ENCODE assay signal across 16 mouse cellular contexts in the genomic region with DNA sequence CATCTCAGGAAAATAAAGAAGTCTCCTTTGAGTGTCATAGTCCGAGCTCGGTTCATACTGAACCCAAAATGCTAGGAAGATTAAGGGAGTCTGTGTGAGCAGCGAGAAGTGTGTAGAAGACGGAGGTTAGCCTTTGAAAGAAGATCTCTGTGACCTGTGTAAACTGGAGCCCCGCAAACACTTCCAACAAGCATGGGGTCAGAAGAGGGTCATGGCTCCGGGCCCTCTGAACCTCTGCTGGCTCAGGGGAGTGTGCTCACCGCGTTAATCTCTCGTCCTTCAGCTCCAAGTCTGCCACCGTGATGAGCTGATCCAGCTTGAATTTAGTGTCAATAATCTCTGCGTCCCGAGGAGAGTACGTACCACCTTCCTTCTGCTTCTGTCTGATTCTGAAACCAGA.
DNase-seq lines count a peak whose midpoint lies in the region; ATAC-seq and TF ChIP-seq lines count a peak whose summit lies in the region.
"Had no signal": no experiment of that assay in that cellular context is flagged by ENCODE, and none has a peak within 500 bp of the region (broad histone marks: within the 10 kb centered on the region; RNA-seq: fewer than 3 reads in every experiment).

No protein-coding gene starts in this region.

- no peak overlapping the region for H3K27ac ChIP-seq in kidney, postnatal 0 days

- no peak for TF ChIP-seq CTCF in kidney, postnatal 0 days (IDR thresholded peaks at IDR 0.05; ENCODE audit: low read depth)

- ATAC-seq in kidney, postnatal 0 days (replicated peaks; ENCODE audit: low FRiP score, low read depth): peak; percentile 61
- ATAC-seq in erythroid progenitor cell, adult 5-6 weeks (replicated peaks; ENCODE audit: low FRiP score, poor library complexity, severe bottlenecking): no peak

- no peaks in the 10 kb centered on the region for H3K4me1 ChIP-seq in kidney, postnatal 0 days (replicated peaks; ENCODE audit: insufficient read depth, low read length)

- no peak overlapping the region for H3K4me3 ChIP-seq in kidney, postnatal 0 days (replicated peaks; ENCODE audit: low read depth, low read length)
- H3K4me3 ChIP-seq: erythroblast, embryonic 14.5 days; myocyte had no signal

- intact Hi-C loops in gastrocnemius, postnatal 14 days (cut with DNase I; ENCODE audit: low total_unique reads): no loop called here

- no peaks in the 10 kb centered on the region for H3K27me3 ChIP-seq in kidney, postnatal 0 days (ENCODE audit: insufficient read depth, low read length)
- H3K27me3 ChIP-seq: CH12.LX had no signal

- no peaks in the 10 kb centered on the region for H3K36me3 ChIP-seq in kidney, postnatal 0 days (ENCODE audit: insufficient read depth, low read length)

- no peak overlapping the region for H3K9ac ChIP-seq in kidney, postnatal 0 days (ENCODE audit: low read depth, low read length)

- DNase-seq in kidney, postnatal 0 days (ENCODE audit: low spot score): peak; percentile 21
- no peak for DNase-seq in kidney, adult 18-20 months
- peak; percentile 13 for DNase-seq in ES-CJ7 (ENCODE audit: low read depth, low spot score)
- peak; percentile 72 for DNase-seq in embryo, embryonic 10 days (ENCODE audit: low spot score)
- DNase-seq in gastrocnemius, postnatal 14 days: peak; percentile 59
- DNase-seq in cerebellum, adult 18-20 months: no peak
- no peak for DNase-seq in MN1 (ENCODE audit: low spot score)
- DNase-seq: cerebellum, adult 9-11 months; heart, postnatal 10 days; lung, postnatal 10 days; right cerebral cortex, adult 18-20 months; thymus, postnatal 4 days had no signal

- peak overlapping the region; percentile 30 for H3K4me2 ChIP-seq in kidney, postnatal 0 days (ENCODE audit: low read length)

- 12% methylated on average over 13 of the region's 13 CpGs for WGBS in kidney, postnatal 0 days

- H3K9me3 ChIP-seq in kidney, postnatal 0 days (replicated peaks; ENCODE audit: low read length): no peaks in the 10 kb centered on the region

Comparison
In these comparisons a context has a peak if more than half of its experiments do, and no peak if none do; other contexts are left out.
1. DNase-seq: peak in kidney, postnatal 0 days (single experiment), ES-CJ7 (single experiment), embryo, embryonic 10 days (single experiment) and gastrocnemius, postnatal 14 days (single experiment); none in kidney, adult 18-20 months (single experiment), cerebellum, adult 18-20 months (0 of 2) and MN1 (single experiment).